Mouse (Mus musculus) spleen, postnatal 36 days (tissue): ENCODE results near the gene Actn3.
"Not testable (repeated sequence)": the region's sequence is repeated elsewhere in the genome, so short reads cannot be mapped to it uniquely, and the experiment has no call there.

Experiments used
- DNase-seq, 2 experiments: peaks; one replicate each; pipeline ENCODE4 v3.0.0; 2022; ENCODE audit warnings: low spot score in 2 of 2, mixed read lengths in 1 of 2

Actn3 gene

DNA sequence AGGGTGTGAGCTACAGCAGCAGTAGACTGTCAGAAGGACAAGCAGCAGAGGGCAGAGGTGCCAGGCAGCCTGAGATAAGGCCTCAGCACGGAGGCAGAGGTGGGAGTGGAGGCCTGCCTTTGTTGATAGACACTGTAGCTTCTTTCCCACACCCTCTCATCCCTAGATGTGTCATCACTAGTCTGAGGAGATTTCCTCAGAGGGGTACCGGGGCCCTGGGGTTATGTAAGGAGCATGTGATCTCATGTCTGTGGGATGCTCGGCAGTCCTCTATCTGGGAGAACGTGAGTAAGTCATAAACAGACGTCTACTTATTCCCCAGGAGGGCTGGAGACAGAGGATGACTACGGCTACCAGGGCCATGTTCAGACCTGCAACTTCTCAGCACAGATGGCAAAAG lies 18.6 kb downstream of the Actn3 start:
- DNase-seq = peak; percentile 64 to 74

DNA sequence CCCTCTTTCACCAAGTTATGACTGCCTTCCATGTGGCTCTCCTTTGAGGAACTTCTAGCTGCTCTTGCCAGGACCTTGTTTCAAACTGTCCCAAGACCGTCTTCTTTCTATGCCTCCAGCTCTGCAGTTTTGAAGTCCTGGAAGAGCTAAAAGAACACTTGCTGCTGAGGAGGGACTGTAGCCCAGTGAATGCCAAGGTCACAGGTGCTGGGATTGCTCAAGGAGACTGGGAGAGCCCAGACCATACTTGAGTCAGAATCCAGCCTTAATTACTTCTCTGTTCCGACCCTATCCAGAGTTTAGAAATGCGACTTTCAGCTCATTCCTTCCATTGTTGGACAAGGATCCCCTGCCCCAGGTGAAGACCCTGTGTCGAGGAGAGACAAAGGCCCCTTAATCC lies 21.8 kb downstream of the Actn3 start:
- DNase-seq = no peak

DNA sequence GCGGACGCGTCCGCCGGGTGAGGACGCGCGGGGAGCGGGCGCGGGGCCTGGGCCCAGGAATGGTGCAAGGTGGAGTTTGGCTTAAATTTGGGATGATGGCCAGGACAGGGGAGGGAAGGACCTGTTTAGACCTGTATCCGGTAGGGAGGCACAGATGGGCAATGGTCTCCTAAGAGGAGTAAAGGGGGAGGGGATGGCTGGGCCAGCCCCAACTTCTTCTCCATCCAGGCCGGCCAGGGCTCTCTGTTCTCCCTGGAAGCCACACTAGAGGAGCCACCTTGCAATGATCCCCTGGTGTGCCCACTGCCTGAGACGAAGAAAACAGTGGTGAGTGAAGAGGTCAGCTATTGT lies 22.3 kb downstream of the Actn3 start:
- no peak for DNase-seq

DNA sequence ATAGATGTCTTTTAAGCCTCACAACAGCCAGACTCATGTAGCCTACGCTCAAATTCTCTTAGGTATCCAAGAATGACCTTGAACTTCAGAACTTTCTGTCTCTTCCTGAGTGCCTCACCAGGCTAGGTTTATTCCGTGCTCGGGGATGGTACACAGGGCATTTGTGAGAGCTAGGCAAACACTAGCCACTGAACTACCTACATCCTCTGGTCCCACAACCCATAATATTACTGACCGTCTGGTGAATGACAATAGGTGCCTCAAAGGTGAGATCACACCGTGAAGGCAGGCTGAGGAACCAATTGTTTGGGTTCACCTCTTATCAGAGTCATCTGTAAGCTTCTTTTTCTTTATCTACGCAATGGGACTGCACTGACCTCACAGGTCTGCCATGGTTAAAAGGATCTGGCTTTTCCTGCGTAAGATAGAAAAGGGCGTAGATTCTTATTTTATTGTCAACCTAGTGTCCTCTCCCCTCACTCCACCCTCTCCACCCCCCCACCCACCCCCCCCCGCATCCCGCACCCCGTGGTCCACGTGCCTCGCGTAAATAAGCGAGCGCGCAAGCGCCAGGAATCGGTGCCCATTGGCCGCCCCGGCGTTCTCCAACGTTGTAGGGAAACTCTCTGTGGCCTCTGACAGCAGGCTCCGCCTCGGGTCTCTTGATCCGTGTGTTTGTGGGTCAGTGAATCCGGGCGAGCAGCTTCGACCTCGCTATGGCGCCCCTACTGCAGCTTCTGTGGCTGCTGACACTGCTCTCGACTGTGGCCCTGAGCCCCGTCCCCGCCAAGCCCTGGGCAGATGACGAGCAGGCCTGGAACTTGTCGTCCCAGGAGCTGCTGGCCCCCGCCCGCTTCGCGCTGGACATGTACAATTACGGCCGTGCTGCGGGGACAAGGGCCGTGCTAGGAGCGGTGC lies 22.9 kb downstream of the Actn3 start, which contains the start of gene Ctsf:
Gene Ctsf (plus strand): TSS at position 579 of the 918 bp plus-strand sequence.
- DNase-seq = peak; percentile 43 to 71

DNA sequence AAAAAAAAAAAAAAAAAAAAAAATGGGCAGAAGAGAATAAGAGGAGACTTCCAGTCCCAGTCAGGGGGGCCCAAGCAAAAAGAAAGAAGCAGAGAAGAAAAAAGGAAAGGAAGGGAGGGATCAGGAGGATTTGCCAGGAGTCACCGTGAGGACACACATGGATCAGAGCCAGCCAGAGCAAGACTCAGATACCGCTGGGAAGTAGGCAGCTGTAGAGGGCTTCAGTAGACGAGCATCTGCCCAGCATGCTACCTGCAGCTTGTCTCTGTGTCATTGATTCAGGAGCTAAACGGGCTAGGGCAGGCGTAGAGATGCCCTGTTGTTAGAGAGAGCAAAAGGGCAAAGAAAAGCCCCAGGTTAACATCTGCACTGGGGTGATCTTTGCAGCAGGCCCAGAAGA lies 27.4 kb downstream of the Actn3 start:
- DNase-seq = no peak

DNA sequence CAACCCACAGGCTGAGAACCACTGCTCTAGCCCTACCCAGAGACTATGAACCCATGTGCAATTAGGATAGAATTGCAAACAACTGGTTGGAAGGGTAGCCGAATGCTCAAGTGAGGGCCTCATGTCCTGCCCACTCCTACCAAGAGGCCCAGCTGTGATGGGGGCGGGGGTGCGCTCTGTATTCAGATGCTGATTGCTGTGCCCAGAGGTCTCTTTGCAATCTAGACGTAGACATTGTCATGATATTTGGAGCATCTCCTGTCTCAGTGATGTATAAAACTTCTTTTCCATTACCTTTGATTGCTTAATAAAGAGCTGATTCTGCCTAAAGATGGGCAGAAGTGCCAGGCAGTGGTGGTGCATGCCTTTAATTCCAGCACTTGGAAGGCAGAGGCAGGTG lies 27.9 kb downstream of the Actn3 start:
- no peak for DNase-seq

DNA sequence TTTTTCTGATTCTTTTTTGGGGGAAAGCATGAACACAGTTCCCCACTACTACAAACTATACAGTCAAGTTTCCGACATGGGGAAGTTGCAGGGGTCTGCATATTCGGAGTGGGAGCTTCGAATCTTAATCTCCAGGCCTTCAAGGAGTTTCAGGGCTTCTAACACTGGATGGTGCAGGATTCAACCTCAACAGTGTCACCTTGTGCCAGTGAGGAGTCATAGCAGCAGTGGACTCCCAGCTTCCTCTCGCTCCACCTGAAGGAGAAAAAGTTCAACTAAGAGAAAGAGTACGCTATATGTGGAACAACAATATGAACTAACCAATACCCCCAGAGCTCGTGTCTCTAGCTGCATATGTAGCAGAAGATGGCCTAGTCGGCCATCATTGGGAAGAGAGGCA lies 30.2 kb downstream of the Actn3 start:
- no peak for DNase-seq

DNA sequence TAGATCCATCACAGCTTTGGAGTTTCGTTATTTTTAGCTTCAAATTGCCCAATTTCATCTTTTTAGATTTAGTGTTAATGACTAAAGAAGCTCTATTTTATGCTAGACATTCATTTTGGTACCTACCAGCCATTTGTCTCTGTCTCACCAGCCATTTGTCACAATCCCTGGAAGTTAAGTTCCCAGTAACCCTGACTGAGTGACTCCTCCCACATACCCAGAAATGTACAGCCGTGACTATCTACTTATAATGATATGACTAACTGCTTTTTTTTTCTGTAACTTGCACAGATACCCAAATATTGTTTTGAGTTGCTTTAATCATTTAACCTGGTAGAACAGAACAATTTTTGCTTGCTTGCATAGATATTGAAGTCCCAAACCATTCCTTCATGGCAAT lies 31.9 kb downstream of the Actn3 start:
- DNase-seq = no peak

DNA sequence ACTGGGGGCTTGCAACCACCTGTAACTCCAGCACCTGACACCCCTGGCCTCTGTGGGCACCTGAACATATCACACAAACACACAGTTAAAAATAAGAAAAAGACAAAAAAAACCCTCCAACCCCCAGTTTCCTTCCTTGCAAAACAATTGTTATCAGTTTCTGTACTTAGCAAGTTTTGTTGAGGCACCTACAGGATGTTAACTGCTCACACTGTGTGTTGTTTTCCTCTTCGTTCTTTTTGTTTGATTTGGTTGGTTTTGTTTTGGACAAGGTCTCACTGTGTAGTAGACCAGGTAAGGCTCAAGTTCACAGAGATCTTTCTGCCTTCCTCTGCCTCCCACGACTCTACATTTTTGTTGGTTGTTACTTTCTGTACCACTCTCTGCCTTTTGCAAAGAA lies 35.1 kb downstream of the Actn3 start:
- DNase-seq = no peak

DNA sequence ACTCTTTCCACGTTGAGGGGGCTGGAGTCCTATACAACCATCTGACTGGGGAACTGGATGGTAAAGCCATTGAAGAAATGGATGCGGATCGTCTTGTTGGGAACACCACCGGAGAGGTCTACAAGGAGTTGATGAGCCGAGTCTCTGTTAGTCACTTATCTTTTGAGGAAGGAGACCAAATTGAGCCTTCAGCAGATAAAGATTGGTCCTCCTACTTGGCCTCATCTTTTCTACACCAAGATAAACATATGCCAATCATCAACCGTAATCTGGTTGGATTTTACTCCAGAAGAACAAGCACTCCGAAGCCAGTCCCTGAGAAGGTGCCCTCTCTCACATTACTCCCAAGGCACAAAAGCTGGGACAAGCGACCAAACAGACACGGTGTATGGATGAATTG lies 36.9 kb downstream of the Actn3 start:
- DNase-seq = no peak

DNA sequence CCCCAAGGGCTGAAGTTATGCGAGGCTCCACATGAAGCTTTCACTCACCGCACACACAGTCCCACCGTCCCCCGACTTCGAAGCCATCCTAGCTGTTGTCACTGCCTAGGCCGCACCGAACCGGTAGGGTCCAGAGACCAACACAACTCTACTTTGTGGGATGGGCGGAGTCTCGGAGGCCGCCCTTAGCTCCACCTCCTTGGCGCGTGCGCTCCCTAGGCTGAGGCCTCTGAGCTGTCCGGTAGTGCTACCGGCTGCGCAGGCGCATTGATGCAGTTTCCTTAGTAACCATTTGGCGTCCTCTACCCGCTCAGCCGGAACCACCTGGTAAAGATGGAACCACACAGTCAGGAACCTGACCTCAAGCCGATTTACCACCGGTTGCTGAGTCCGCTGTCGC lies 38.6 kb downstream of the Actn3 start, which contains the start of the genes Ccs and Ccdc87:
Gene Ccs (minus strand): TSS at position 184 of the 400 bp plus-strand sequence.
Gene Ccdc87 (plus strand): TSS at position 218 of the 400 bp plus-strand sequence.
- DNase-seq = peak; percentile 94 to 95

DNA sequence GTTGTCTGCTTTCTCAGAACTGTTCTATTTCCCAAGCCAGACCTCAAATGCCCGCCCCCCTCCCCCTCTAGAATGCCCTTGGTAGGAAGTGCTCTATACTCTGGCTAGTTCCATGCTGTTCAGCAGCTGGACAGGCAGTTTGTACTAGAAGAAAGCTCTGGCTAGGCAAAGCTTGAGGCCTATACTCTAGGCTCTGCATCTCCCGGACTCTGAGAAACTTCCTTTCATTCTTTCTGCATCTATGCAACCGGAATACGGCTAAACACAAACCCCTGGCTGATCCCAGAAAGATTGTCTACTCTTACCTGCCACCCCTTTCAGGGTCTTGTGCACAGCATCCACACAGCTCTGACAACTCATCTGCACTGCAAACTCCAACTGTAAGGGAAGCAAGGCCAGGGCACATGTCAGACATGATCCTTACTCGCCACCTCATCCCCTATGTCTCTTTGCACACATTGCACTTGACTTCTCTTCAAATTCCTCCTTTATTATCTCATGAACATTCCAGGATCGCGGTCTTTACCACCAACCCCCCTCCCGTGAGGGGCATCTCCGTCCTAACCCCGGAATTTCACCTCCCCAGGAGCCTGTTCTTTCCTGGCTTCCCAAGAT lies 39.1 kb downstream of the Actn3 start:
- DNase-seq = no peak

DNA sequence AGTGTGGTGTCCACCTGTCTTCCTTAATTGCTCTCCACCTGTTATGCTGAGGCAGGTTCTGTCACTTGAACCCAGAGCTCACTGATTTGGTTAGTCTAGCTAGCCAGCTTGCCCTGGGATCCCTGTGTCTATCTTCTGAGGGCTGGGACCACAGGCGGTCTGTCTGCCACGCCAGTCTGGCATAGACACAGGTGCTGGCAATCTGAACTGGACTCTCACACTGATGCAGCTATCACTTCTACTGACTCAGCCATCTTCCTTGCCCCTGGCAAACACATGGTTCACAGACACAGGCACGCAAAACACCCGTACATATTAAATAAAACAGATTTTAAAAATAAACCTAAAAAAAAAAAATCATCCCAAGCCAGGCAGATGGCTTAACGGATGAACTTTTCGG lies 40.7 kb downstream of the Actn3 start:
- no peak for DNase-seq

DNA sequence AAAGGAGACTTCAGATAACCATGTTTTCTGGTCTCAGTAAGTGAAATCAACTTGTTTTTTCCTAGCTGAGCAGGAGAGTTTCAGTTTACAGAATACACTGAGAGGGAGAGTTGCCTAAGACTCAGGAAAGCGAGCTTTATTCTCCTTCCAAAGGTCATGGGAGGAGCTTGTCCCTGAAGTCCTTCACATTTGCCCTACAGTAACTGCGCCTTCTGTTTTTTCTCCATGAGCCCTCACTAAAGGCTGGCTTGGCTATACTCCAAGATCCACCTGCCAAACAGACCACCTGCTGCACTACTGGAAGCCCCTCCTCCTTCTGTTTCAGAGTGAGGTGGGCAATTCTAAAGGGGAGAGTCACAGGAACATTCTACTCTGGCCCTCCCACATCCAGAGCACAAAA lies 41.6 kb downstream of the Actn3 start:
- DNase-seq = no peak

DNA sequence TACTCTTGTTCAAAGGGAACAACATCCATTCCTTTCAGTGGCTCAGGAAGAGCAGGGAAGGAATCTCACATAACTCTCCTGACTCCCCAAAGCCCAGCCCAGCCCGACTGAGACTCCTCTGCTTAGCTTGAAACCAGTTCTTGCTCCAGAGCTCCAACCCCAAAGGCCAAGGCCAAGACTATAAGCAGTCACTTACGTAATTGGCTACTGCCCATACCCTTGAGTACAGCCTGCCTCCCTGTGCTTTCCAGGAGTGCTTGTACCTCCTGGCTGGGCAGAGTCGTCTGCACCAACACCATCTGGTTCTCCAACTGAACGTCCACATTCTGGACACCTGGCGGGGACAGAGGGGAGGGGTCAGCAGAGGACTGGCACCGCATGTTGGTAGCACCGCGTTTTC lies 43.7 kb downstream of the Actn3 start:
- no peak for DNase-seq

DNA sequence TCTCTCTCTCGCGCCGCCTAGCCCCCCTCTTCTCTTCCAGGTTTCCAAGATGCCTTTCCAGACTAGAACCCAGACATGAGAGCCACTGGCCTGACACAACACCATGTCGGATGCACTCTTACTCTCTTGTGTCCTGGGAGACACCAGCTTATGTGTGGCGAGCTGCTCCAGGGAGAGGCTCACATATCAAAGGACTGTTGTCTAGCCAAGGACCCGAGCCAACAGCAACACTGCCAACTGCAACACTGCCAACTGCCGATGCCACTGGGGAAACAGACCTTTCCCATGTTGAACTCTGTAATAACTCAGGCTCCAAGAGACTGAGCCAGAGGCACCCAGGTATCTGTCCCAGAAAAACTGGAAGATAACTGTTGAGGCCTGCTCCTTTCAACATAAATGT lies 48.6 kb downstream of the Actn3 start:
- DNase-seq = no peak

DNA sequence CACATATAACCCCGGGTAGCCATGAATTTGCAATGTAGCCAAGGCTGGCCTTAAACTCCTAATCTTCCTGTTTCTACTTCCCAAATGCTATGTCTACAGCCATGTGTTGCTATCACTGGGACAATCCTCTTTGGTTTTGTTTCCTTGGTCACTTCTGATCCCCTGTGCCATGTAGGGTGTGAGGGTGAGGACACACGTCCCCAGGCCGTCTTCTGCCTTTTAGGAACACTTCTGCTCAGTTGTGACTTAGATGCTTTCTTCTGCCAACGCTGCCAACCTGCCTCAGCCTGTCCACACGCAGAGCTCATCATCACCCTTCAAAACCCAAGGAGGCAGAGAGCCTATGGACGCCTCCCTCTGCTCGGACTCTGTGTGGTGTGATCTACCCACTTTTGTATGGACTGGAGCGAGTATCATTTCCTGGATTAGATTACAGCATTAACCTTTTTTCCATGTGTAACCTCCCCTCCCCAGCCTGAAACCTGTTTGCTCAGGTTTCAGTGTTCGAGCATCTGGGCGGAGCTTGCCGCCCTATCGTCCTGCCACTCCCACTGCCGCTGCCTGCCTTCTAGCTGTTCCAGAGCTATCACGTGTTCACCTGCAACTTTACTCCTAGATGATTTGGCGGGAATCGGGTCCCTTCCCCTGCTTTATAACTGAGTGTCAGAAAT lies 49.1 kb downstream of the Actn3 start:
- DNase-seq = no peak

DNA sequence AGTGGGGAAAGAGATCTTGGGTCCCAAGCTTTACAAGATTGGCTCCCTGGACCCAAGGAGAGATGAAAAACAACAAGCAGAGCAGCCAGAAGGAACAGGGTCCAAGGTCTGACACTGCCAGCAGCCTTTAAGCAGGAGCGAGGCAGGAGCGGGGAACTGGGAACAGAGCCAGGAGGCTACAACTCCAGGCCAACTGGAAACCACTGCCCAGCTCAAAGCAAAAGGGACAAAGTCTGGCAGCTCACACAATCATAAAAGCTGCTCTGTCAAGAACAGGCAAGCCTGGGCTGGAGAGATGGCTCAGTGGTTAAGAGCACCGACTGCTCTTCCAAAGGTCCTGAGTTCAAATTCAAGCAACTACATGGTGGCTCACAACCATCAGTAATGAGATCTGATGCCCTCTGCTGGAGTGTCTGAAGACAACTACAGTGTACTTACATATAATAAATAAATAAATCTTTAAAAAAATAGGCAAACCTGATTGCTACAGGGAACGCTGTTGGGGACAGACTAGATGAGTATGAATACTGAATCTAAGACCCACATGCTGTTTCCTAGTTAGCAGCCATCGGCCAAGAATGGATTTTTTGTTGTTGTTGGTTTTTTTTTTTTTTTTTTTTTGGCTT lies 56.9 kb downstream of the Actn3 start:
- DNase-seq = no peak

DNA sequence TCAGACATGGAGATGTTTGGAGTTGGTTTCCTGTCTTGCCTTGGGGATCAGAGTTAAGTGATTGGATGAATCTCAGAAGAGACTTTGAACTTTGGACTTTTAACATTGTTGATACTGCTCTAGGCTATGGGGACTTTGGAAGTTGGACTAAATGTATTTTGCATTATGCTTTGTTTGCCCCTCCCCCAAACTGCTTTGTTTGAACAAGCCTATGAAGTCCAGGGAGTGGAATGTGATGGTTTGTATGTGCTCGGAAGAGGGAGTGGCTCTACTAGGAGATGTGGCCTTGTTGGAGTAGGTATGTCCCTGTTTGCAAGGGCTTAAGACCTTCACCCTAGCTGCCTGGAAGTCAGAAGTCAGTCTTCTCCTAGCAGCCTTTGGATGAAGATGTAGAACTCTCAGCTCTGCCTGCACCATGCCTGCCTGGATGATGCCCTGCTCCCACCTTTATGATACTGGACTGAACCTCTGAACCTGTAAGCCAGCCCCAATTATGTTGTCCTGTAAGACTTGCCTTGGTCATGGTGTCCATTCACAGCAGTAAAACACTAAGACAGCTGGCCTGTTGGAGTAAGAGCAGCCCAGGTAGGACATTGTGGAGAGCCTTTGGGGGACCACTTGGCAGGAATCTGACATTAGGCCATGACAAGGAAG lies 60.4 kb downstream of the Actn3 start:
- no peak for DNase-seq

DNA sequence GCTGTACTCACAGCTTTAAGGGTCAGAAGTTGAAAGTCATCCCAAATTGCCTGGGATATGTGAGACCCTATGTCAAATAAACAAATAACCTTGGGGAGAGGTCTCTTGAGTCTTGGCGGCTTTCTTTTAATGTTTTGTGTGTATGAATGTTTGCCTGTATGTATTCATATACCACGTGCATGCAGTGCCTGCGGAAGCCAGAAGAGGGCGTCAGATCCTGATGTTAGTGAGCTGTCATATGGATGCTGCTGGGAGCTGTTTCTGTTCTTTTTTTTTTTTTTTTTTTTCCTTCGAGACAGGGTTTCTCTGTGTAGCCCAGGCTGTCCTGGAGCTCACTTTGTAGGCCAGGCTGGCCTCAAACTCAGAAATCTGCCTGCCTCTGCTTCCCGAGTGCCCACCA lies 64.7 kb downstream of the Actn3 start:
- DNase-seq = peak in 1 of 2 experiments; percentile 25

DNA sequence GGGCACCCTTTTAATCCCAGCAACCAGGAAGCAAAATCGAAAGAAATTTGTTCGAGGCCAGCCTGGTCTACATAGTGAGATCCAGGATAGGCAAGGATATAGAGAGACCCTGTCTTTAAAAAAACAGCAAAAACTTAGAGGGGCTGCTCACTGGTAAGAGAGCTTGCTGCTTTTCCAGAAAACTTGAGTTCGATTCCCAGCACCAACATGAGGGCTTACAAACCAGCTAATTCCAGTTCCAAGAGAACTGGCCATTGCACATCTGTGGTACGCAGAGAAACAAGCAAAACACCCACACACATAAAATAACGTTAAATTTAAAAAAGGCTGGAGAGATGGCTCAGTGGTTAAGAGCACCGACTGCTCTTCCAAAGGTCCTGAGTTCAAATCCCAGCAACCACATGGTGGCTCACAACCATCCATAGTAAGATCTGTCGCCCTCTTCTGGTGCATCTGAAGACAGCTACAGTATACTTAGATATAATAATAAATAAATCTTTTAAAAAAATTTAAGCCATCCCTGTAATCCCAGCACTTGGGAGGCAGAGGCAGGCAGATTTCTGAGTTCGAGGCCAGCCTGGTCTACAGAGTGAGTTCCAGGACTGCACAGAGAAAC lies 65.3 kb downstream of the Actn3 start:
- DNase-seq = not testable (repeated sequence)
